Mouse (Mus musculus) layer of hippocampus, postnatal 25 days (tissue): ENCODE data around the gene Rhbdd3. TPM values are rescaled to one million over a fixed set of nuclear protein-coding genes. Genes with fewer than 3 reads are reported as not detected.
"Not testable (repeated sequence)": the region's sequence is repeated elsewhere in the genome, so short reads cannot be mapped to it uniquely, and the experiment has no call there.

Experiments
- DNase-seq, 2 experiments: peaks; one replicate each; pipeline ENCODE4 v3.0.0; 2022; ENCODE audit warnings: mixed read lengths in 2 of 2, low spot score in 1 of 2; ENCODE audit errors: extremely low spot score in 1 of 2
- total RNA-seq, 2 experiments: library from RNA; stranded (reverse); gene quantifications; 2 replicates each; pipeline ENCODE4 v1.2.3; 2021

Rhbdd3 gene
- total RNA-seq, 2 experiments from 2014 or later, result 20.7 to 23.6 TPM

DNA sequence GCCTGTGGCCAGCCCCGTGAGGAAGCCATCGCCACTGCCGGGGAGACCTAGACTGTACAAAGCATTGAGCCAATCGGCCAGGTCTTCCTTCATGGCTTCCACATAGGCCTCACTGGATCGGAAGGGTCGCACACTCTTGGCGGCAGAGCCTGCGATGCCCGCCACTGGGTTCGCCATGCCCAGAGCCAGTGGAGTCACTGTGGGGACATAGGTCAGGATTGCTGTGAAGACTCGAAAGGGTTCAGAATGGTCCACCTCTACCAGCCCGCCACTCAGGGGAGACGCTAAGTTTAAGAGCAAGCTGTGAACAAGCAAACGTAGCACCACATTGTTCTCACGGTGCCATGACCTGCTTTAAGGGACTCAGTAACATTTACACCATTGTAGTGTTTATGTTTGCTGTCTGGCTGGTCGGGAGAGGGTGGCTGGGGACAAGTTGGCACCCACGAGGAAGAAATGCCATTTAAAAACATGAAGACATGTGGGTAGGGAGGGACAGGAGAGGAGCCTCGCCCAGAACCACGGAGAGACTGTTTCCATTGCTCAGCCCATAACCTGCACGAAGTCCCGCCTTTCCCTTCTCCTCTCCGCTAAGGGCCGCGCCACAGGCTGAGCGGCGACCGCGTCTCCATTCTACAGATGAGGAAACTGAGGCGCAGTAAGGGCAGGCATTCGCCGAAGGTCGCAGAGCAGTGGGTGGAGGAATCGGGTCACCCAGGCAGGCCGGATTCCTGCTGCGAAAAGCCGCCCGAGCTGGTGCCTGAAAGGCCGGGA is 34.3 kb upstream of the Rhbdd3 start:
- peak in 1 of 2 experiments; percentile 21 for DNase-seq

DNA sequence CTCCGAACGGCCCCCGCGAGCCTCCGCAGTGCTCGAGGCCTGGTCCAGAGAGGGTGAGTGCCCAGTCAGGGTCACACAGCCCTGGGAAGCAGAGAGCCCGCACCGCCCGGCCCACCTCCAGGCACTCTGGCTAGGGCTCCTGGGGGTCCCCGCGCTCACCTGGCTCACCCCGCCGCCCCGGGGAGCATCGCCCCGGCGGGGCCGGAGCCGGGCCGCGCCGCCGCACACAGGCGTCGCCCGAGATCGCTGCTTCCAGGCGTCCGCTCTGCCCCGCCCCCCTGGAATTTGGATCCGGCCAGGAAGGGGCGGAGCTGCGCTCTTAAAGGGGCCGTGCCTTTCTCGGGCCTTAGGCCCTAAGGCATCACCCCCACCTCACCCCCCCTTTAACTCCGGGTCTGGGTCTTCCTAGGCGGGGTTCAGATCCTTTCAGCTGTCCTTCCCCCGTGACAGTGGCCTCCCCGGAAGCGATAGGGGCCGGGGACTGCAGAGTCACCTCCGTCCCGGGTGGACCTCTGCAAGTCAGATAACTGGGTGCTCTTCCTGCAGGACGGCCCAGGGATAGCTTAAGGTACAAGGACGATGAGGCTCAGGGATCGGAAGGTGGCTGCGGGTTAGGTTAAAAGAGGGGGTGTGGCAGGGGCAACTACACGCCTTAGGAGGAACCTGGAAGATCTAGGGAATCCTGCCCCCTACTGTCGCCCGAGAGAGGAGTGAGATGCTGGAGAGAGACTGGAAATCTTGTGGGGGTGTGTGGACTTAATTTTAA is 33.5 kb upstream of the Rhbdd3 start, which contains the start of gene Gas2l1:
Gene Gas2l1, minus strand, starts transcription at position 272 of the 766 bp plus-strand sequence.
- peak; percentile 80 to 81 for DNase-seq

DNA sequence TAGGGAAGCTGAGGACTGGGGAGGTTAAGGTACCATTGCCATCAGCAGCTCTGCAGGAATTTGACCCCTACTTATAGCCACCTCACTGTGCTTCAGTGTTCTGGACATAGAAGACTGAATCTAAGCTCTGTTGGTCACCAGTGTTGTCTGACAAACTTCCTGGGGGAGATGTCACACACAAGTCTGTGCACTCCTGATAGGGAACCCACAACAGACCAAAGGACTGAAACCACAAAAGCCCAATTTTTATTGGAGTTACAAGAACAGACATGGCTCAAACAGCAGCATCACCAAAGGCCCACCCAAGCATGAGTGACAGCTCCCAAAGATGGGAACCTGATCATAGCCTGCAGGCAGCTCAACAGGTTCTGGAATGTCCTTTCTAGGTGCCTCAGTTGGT is 31.7 kb upstream of the Rhbdd3 start:
- no peak for DNase-seq

DNA sequence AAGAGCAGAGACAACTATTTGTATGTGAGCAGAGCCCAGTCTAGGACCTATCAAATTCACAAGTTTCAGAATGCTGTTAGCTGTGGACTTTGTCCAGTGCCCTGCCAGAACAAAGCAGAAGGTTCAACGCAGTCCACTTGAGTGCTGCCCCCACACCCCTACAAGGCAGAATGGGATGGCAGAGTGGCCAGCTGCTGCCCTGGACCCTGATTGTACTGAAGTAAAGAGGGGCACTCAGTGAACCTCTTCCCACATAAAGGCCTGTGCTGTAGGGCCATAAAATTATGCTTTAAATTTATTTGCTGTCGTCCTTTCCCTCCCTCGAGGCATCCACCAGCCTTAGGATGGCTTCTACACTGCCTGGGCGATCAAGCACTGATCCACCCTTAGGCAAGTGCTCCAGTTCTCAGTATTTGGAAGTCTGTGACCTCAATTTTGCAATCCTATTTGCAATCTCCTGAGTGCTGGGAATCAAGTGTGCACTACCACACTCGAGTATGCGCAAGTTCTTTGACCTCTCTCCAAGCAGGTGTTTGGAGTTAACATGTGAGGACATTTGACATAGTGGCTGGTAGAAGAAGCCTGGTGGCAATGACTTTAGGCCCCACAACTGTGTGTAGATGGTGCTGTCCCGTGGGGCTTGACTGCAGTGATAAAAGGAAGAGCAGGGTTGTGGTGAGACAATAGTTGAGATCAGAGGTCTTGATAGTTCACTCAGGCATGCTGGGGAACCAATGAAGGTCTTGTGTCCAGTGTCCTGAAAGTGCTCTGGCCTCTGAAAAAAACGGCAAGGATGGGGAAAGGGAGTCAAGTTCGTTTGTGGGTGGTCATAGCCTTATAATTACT is 30.4 kb upstream of the Rhbdd3 start:
- DNase-seq, result no peak

DNA sequence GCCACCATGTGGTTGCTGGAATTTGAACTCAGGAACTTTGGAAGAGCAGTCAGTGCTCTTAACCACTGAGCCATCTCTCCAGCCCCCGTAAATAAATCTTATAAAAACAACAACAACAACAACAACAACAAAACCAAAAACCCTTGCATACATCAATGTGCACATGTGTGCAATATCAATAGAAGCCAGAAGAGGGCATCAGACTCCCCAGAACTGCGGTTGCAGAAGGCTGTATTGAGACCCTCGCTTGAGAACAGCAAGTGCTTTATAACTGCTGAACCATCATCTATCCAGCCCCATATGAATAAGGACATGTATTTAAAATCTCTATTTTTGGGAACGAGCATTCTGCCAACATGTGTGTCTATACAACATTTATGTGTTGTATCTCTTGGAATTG is 23.8 kb upstream of the Rhbdd3 start:
- DNase-seq, result no peak

DNA sequence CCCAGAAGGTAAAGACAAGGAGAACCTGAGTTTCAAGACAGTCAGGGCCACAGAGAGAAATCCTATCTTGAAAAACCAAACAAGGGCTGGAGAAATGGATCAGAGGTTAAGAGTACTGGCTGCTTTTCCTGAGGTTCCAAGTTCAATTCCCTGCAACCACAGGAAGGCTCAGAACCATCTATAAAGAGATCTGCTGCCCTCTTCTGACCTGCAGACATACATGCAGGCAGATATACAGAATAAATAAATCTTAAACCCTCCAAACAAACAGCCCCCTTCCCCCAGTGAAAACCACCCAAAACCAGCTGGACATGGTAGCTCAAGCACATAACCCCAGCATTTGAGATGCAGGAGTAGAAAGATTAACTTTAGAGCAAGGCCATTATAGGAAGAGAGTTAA is 23.0 kb upstream of the Rhbdd3 start:
- no peak for DNase-seq

DNA sequence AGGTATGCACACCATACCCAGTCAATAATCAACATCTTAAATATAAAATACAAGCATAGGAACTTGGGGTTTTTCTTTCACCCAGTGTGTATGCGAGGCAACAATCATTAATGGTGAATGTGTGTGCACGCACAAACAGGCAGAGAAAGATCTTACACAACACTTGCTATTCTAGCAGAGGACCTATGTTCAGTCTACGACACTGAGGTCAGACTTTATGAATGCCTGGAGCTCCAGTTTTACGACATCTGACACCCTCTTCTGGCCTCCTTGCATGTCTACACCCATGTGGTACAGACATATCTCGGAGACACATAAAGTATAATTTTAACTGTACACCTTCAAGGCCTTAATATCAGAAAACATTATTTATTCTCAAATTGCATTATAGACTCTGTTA is 21.9 kb upstream of the Rhbdd3 start:
- DNase-seq, result not testable (repeated sequence)

DNA sequence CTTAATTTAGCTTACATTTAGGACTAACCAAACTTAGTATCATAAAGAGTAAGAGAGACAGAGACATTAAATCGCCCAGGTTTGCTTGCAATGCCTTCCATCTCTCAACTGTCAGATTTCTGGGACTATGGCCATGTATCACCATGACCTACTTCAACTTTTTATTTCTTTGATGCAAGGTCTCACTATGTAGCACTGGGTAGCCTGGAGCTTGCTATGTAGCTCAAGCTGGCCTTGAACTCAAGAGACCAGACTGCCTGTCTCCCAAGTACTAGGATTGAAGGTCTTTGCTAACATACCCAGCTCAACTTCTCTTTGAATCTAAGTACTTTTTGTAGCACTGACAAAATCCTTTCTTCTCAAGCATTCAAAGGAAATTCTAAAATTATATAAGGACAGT is 9.6 kb upstream of the Rhbdd3 start:
- DNase-seq, result no peak

DNA sequence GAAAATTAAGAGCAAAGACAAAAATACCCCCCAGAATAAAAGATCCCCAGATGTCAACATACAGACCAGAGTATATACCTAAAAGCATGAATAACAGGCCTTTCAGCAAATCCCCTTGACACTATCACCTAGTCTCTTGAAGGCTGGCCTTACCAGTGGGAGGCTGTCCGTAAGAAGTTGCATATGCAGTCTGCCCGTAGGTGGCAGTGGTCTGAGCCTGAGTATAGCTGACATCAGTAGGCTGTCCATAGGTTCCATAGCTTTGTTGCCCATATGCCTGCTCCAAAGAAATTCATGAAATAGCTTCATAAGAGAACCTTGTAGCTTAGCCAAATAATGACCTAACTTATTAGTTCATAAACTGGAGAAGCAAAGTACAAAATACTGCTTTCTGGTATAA is 7.0 kb upstream of the Rhbdd3 start:
- no peak for DNase-seq

DNA sequence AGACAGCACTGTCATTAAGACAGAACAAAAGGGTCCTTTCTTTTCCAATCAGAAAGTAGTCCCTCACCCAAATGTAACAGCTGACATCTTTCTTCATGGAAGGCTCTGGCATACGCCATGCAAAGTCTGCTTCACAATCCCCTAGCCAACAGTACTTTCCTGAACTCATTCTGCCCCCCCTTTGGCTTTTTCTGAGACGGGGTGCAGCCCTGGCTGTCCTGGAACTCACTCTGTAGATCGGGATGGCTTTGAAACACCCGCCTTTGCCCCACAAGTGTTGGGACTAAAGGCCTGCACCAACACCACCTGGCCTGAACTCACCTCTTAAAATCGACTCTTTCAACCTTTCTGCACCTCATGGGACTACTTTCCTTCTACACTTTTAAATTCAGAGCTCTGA is 2.8 kb upstream of the Rhbdd3 start:
- DNase-seq, result no peak

DNA sequence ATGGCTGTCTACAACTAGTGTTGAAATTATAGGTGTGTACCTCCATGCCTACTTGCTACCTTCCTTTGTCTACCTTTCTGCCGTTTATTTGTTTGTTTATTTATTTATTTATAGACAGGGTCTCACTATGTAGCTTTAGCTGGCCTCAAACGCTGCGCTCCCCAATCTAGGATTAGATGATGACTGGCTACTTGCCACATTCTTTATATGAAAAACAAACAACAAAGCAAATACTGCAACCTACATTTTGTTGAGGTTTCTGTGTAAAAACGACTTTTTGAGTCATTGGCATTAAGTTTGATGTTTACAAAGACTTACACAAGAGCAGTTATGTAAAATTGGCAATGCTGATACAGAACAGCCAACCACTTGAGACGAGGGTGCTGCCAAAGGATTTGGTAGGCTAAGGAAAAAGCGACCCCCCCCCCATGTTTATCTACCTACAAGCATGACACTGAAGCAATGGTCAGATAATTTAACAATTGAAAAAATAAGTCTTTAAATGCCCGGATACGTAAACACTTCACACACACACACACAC is 2.2 kb upstream of the Rhbdd3 start:
- no peak for DNase-seq

DNA sequence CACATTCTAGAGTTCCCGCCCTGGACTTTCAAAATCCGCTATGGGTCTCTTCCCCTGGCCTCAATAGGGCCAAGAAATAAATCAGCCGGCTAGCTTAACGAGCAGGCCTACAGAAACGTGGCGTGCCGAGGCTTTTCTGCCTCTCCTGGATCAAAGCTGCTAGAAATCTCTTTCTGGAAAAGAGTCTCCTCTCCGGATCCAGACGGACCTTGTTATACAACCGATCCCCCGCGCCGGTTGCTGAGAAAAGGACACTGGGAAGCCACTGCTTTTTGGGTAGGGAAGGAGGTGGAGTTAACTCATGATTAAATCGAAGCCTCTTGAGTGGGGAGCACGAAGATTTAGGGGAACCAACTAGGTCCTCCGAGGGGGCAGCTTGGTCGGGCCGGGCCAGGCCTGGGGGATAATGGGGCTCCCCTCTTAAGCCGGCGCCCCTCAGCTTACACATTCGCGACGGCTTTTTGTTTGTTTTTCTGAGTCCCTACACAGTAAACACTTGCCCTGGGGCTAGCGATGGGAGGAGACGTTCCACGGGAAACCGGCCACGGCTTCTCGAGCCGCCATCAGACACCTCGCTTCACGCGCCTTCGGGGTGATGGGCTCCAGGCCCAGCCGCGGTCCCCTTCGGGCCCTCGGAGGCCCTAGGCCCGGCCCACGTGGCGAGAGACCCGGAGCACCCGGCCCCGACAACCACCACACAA is 541 bp upstream of the Rhbdd3 start:
- DNase-seq, result peak; percentile 38 to 48

DNA sequence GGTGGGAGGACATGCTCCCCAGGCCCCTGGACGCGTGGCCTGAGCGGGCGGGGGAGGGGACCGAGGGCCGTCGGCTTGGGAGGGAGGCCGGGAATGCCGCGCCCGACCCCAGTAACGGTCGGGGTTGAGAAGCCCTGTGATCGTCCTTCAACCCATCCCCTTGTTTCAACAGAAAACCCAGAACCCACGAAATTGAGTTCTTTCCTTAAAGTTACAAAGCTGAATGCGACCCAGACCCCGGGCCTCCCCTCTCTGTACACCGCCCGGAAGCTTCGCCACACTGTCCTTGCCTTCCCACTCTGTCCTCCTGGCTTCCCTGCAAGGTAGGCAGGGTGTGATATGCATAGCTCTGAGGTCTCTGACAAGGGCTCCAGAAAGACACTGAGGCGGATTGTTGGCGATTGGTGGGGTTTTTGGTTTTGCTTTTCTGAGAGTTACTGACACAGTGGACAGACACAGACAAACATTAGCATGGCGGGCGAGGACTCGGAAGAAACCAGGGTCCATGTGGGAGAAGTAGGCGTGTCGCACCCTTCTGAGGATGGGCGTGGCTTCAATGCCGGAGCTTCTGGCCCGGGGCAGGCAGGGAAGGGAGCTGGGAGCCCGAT is 954 bp downstream of the Rhbdd3 start:
- peak; percentile 65 for DNase-seq

DNA sequence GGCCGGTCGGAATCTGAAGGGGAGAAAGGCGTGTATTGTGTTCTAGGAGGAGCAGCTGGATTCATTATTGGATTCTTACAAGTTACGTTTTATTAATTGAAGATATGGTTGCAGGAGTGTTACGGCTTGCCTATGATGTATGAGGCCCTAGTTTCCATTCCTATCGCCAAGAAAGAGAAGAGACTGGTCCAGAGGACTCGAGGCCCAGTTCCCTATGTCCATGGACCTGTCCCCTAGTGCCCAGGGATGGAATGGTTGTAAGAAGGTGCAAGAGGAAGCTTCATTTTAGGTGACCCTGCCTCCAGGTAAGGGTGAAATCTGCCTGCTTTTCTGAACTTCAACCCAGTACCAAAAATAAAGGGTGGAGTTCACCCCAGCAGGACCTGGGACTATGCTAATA is 1.6 kb downstream of the Rhbdd3 start:
- no peak for DNase-seq

DNA sequence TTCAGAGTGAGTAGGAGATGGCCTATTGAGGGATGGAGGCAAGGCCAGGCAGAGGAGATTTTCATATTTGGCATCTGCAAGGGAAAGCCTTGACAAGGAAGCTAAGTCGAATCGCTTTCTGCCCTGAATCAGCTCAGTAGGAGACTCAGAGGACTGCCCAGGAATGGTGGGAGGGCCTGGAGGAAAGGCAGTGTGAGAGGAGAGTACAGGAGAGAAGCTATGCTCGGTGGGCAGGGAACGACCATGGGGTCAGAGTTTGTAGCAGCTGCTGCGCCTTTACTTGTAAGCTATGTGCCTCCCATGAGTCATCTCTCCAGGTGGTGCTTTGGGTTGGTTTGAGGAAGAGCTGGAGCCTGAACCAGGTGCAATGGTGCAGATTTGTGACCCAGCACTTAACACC is 2.1 kb downstream of the Rhbdd3 start:
- no peak for DNase-seq

DNA sequence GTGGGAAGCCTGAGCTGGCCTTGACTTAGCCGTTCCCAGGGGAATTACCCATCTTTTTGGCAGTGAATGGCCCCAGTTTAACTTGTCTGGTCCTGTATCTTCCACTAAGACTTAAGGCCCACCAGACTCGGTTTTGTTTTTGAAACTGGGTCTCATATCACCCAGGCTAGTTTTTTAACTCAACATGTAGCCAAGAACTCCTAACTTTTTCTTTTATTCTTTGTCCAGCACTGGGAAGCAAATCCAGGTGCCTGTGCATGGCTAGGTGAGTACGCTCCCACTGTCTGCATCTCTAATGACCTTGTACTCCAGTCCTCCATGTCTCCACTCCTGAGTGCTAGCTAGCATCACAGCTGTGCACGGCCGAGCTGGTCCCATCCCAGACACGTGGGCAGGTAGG is 2.9 kb downstream of the Rhbdd3 start:
- DNase-seq, result no peak

DNA sequence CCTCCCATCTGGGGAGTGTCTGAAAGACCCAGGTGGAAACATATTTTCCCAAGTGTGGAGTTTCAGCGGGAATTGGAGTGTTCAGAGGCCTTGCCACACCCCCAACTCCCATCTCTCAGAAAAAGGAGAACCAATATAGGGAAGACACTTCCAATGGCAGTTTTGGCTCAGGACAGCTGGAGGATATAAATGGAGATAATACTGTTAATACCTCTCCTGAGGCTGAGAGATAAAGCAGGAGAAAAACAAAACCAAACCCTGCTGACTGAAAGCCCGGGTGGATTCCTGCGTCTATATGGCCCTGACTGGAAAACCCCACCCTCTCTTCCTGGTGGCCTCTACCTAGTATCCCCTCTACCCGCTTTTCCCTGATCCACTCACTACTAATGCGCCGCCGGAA is 3.7 kb downstream of the Rhbdd3 start:
- DNase-seq, result no peak

DNA sequence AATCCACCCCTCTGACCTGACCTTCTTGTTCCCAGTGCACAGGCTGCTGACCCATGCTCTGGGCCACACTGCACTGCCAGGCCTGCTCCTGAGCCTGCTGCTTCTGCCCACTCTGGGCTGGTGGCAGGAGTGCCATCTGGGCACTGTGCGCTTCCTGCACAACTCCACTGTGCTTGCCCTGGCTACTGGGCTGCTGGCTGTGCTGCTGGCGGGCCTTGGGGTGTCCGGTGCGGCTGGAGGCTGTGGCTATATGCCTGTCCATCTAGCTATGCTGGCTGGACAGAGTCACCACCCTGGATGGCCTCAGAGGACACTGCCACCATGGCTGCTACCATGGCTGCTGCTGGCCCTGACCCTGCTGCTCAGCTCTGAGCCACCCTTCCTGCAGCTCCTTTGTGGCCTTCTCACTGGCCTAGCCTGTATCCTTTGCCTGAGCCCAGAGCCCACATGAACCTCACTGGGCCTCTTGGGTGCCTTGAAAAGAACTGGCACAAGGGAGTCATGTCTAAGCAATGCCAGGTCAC is 5.3 kb downstream of the Rhbdd3 start:
- DNase-seq, result no peak

DNA sequence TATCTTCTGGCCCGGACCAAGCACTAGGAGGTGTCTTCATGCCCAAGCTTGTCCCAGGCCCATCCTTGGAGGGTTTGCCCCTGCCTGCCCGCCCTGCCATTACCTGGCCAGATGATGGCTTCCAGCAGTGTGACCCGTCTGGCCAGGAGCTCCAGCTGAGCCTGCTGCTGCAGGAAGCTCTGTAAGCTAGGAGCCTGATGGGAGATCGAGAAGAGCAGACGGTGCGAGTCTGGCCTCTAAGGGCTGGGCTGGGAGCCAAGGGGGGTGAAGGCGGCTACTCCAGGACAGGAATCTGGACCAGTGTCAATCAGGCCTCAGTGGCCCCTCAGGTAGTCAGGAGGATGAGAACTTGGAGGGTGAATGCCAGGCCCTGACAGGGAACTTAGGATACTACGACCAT is 10.7 kb downstream of the Rhbdd3 start:
- DNase-seq, result no peak
